Mouse (Mus musculus) thymus, adult 2 months (tissue): ENCODE measurements around the gene Islr. TPM values are rescaled to one million over a fixed set of nuclear protein-coding genes. Genes with fewer than 3 reads are reported as not detected.

Experiments used
- DNase-seq: peaks from one replicate; pipeline ENCODE4 v3.0.0; 2021
- H3K27ac ChIP-seq: fragments of 200-500 bp; 2 replicates; pipeline ENCODE4 v1.5.1; 2012; ENCODE audit warnings: low read length, control low read depth; ENCODE audit not compliant: control insufficient read depth, insufficient read depth
- H3K27me3 ChIP-seq: fragments of 200-500 bp; 2 replicates; pipeline ENCODE4 v1.6.1; 2012; ENCODE audit warnings: mild to moderate bottlenecking, low read length, moderate library complexity, mixed read lengths; ENCODE audit not compliant: control insufficient read depth, insufficient read depth
- H3K36me3 ChIP-seq: fragments of 200-500 bp; 2 replicates; pipeline ENCODE4 v1.6.1; 2012; ENCODE audit warnings: mild to moderate bottlenecking, low read length, moderate library complexity; ENCODE audit not compliant: control insufficient read depth, insufficient read depth
- H3K4me1 ChIP-seq: fragments of 200-500 bp; replicated peaks from 2 replicates; pipeline ENCODE4 v1.6.1; 2012; ENCODE audit warnings: low read length; ENCODE audit not compliant: control insufficient read depth, insufficient read depth
- H3K4me3 ChIP-seq: fragments of 200-500 bp; 2 replicates; pipeline ENCODE4 v1.5.1; 2012; ENCODE audit warnings: mild to moderate bottlenecking, low read length, control low read depth, moderate library complexity; ENCODE audit not compliant: control insufficient read depth, insufficient read depth
- CTCF ChIP-seq: fragments of 200-500 bp; IDR thresholded peaks from 2 replicates; pipeline ENCODE4 v1.5.1; 2012; ENCODE audit warnings: mild to moderate bottlenecking, control low read depth, low read length, moderate library complexity, borderline replicate concordance; ENCODE audit not compliant: control insufficient read depth, poor library complexity, insufficient read depth; ENCODE audit errors: extremely low read depth
- POLR2A ChIP-seq: fragments of 200-500 bp; IDR thresholded peaks from 2 replicates; pipeline ENCODE4 v1.6.1; 2012; ENCODE audit warnings: mild to moderate bottlenecking, low read length, control low read depth, moderate library complexity; ENCODE audit not compliant: control insufficient read depth, poor library complexity, insufficient read depth; ENCODE audit errors: extremely low read depth
- WGBS: fragments of 180-500 bp; shearing (Covaris S2); methylation state at CpG from one replicate; pipeline ENCODE4 v1.1.7; 2018; 5-methylcytosine and 5-hydroxymethylcytosine counted together
- polyA plus RNA-seq: library from polyadenylated mRNA; depleted of rRNA; stranded (reverse); fragments of >200 nt; gene quantifications from 2 replicates; pipeline ENCODE4 v1.2.3, GENCODE M21; 2012

The Islr gene
- polyA plus RNA-seq, 1 experiment = 32.2 TPM

- peaks cover 10% of the 10 kb centered on the region for H3K4me1 ChIP-seq
- H3K27ac ChIP-seq = no peak overlapping the region
- H3K36me3 ChIP-seq = no peaks in the 10 kb centered on the region
- no peak for DNase-seq
- no peaks in the 10 kb centered on the region for H3K27me3 ChIP-seq
- WGBS = 71% methylated on average over 2 of the region's 2 CpGs
- H3K4me3 ChIP-seq = no peak overlapping the region
- no peak for TF ChIP-seq CTCF
- no peak for TF ChIP-seq POLR2A
These were observed 6.2 kb upstream of the Islr start for GRCm38 (mm10) chr9:58210304-58210627.

GRCm38 (mm10) chr9:58209462-58210303 lies 5.6 kb upstream of the Islr start:
- no peak overlapping the region for H3K4me3 ChIP-seq
- DNase-seq = no peak
- no peaks in the 10 kb centered on the region for H3K36me3 ChIP-seq
- TF ChIP-seq POLR2A = no peak
- no peak for TF ChIP-seq CTCF
- no peak overlapping the region for H3K27ac ChIP-seq
- H3K4me1 ChIP-seq = peaks cover 10% of the 10 kb centered on the region
- WGBS = 93% methylated on average over 8 of the region's 8 CpGs
- no peaks in the 10 kb centered on the region for H3K27me3 ChIP-seq

DNA sequence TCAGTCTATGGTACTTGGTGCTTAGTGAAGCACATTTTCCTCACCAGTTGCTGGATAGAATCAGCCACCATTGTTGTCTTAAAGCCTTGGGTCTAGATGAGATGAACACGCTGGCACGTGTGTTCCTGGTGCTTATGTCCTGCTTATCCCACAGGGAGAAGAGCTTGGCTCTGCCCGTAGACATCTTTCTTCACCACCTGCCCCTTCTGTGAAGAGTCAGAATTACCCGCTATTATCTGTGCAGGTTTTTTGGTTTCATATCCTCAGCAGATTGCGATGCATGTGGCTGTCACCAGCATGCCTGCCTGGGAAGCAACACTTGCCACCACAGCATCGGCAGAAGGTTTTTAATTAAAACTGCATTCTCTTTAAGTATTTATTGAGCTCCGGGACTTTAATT lies 1.9 kb upstream of the Islr start:
- H3K27me3 ChIP-seq = peaks cover 16% of the 10 kb centered on the region; the same call in 1 of the 2 replicates
- 94% methylated on average over 7 of the region's 7 CpGs for WGBS
- H3K4me1 ChIP-seq = 0 out of 2 replicates have a peak, but pooled peaks cover 2% of the 10 kb centered on the region
- no peak for DNase-seq
- no peak overlapping the region for H3K27ac ChIP-seq
- no peak for TF ChIP-seq CTCF
- no peak for TF ChIP-seq POLR2A
- H3K36me3 ChIP-seq = no peaks in the 10 kb centered on the region
- H3K4me3 ChIP-seq = no peak overlapping the region

GRCm38 (mm10) chr9:58204448-58205000 lies 418 bp upstream of the Islr start:
- 3% methylated on average over 18 of the region's 18 CpGs for WGBS
- no peak overlapping the region for H3K27ac ChIP-seq
- TF ChIP-seq CTCF (peak; percentile 98), POLR2A (no peak)
- H3K4me3 ChIP-seq = peak overlapping the region; percentile 49
- 0 out of 2 replicates have a peak, but pooled peaks cover 2% of the 10 kb centered on the region for H3K4me1 ChIP-seq
- H3K36me3 ChIP-seq = no peaks in the 10 kb centered on the region
- H3K27me3 ChIP-seq = peaks cover 20% of the 10 kb centered on the region; the same call in 1 of the 2 replicates
- DNase-seq = peak; percentile 93

- Histone ChIP-seq H3K4me1 (peaks cover 9% of the 10 kb centered on the region; the same call in 1 of the 2 replicates), H3K36me3 (no peaks in the 10 kb centered on the region), H3K27ac (no peak overlapping the region), H3K4me3 (no peak overlapping the region), H3K27me3 (peaks cover 27% of the 10 kb centered on the region; the same call in 1 of the 2 replicates)
- DNase-seq = no peak
- TF ChIP-seq POLR2A (no peak), CTCF (no peak)
- WGBS = 19% methylated on average over 14 of the region's 14 CpGs
These were observed 1.2 kb downstream of the Islr start for GRCm38 (mm10) chr9:58202676-58203453.

DNA sequence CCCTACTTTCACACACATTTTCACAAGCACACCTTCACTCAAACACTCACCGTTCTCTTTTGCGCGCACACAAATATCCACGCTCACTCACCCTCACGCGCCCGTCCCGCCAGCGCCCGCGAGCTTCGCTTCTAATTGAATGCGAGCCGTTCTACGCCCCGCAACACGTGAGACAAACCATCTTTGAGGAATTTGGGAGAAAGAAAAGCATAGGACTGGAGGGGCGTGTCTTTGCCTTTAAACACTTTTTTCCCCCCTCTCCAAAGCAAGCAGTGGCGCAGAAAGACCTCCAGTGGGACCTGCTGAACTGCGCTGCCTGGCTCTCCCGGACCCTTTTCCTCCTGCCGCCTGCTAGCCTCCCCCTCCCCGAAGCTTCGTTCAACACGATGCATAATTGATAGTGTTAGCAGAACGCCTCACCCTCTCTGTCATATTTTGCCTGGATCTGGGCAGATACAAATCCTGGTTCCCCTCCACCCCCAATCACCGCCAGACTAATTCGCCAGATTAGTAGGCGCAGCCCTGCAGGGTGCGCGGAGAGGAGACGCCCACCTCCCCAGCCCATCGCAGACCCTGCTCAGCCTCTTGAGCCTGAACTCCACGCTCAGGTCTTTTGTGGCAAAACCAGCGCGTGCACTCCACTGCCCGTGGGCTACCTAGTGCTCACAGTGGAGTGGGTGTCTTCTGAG lies 2.1 kb downstream of the Islr start:
- no peak overlapping the region for H3K4me3 ChIP-seq
- WGBS = 14% methylated on average over 37 of the region's 37 CpGs
- H3K27me3 ChIP-seq = peaks cover 35% of the 10 kb centered on the region; the same call in 1 of the 2 replicates
- peaks cover 17% of the 10 kb centered on the region; the same call in 1 of the 2 replicates for H3K4me1 ChIP-seq
- no peak overlapping the region for H3K27ac ChIP-seq
- DNase-seq = no peak
- no peaks in the 10 kb centered on the region for H3K36me3 ChIP-seq
- TF ChIP-seq CTCF (no peak), POLR2A (no peak)
